Mouse (Mus musculus): ENCODE results near the gene Rasl12. TPM values are rescaled to one million over a fixed set of nuclear protein-coding genes. Genes with fewer than 3 reads are reported as not detected.

The Rasl12 gene
- polyA plus RNA-seq, 1 experiment from 2014 or later: 0.08 TPM

DNA sequence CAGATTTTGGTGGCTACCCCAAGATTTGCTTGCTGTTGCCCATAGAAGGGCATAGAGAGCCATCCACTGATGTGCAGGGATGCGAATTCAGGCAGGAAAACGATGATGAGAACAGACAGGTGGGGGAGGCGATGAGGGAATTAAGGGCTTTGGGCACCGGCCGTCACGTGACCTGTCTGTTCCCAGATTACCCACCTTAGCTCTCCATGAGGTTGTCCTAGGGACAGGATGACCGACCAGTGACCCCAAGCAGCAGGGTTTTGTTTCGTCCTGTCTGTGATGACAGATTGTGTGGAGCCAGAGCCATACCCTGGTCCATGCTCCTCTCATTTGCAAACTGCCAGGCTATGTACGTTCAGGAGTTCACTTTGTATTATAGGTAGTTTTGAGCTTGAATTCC is 34.6 kb upstream of the Rasl12 start:
- Histone ChIP-seq H3K9ac (replicated peaks) (no peak overlapping the region), H3K9me3 (ENCODE audit: low read length) (no peaks in the 10 kb centered on the region), H3K27me3 (ENCODE audit: insufficient read depth, low read length) (no peaks in the 10 kb centered on the region), H3K36me3 (replicated peaks; ENCODE audit: insufficient read depth, low read length) (peaks cover 24% of the 10 kb centered on the region), H3K27ac (ENCODE audit: low read depth) (no peak overlapping the region), H3K4me3 (ENCODE audit: low read depth, low read length) (no peak overlapping the region), H3K4me1 (ENCODE audit: insufficient read depth) (no peaks in the 10 kb centered on the region), H3K4me2 (ENCODE audit: low read depth, low read length) (no peak overlapping the region)
- no peak for ATAC-seq
- TF ChIP-seq EP300 (IDR thresholded peaks at IDR 0.05; ENCODE audit: low read depth): no peak
- no peak for TF ChIP-seq CTCF (IDR thresholded peaks at IDR 0.05; ENCODE audit: low read depth)
- 77% methylated on average over 9 of the region's 9 CpGs for WGBS (ENCODE audit: insufficient replicate concordance)
- DNase-seq: no peak

- Histone ChIP-seq H3K4me3 (ENCODE audit: low read depth, low read length) (no peak overlapping the region), H3K9ac (replicated peaks) (no peak overlapping the region), H3K27ac (ENCODE audit: low read depth) (no peak overlapping the region), H3K27me3 (ENCODE audit: insufficient read depth, low read length) (no peaks in the 10 kb centered on the region), H3K4me2 (ENCODE audit: low read depth, low read length) (no peak overlapping the region), H3K4me1 (ENCODE audit: insufficient read depth) (no peaks in the 10 kb centered on the region), H3K36me3 (replicated peaks; ENCODE audit: insufficient read depth, low read length) (peaks cover 8% of the 10 kb centered on the region), H3K9me3 (ENCODE audit: low read length) (no peaks in the 10 kb centered on the region)
- TF ChIP-seq EP300 (IDR thresholded peaks at IDR 0.05; ENCODE audit: low read depth): no peak
- TF ChIP-seq CTCF (IDR thresholded peaks at IDR 0.05; ENCODE audit: low read depth): no peak
- no peak for ATAC-seq
- no peak for DNase-seq
- WGBS (ENCODE audit: insufficient replicate concordance): 82% methylated on average over 7 of the region's 7 CpGs
These were observed 32.6 kb upstream of the Rasl12 start for GRCm38 (mm10) chr9:65365721-65366120.

- WGBS (ENCODE audit: insufficient replicate concordance): 78% methylated on average over 24 of the region's 24 CpGs
- ATAC-seq (no peak), DNase-seq (no peak)
- Histone ChIP-seq H3K4me2 (ENCODE audit: low read depth, low read length) (no peak overlapping the region), H3K27me3 (ENCODE audit: insufficient read depth, low read length) (no peaks in the 10 kb centered on the region), H3K9ac (replicated peaks) (no peak overlapping the region), H3K36me3 (replicated peaks; ENCODE audit: insufficient read depth, low read length) (no peaks in the 10 kb centered on the region), H3K4me3 (ENCODE audit: low read depth, low read length) (no peak overlapping the region), H3K4me1 (ENCODE audit: insufficient read depth) (no peaks in the 10 kb centered on the region), H3K27ac (ENCODE audit: low read depth) (no peak overlapping the region), H3K9me3 (ENCODE audit: low read length) (no peaks in the 10 kb centered on the region)
- TF ChIP-seq EP300 (IDR thresholded peaks at IDR 0.05; ENCODE audit: low read depth) (no peak), CTCF (IDR thresholded peaks at IDR 0.05; ENCODE audit: low read depth) (no peak)
These were observed 26.6 kb upstream of the Rasl12 start for GRCm38 (mm10) chr9:65371756-65372155.

- Histone ChIP-seq H3K9ac (replicated peaks) (no peak overlapping the region), H3K4me2 (ENCODE audit: low read depth, low read length) (no peak overlapping the region), H3K9me3 (ENCODE audit: low read length) (no peaks in the 10 kb centered on the region), H3K36me3 (replicated peaks; ENCODE audit: insufficient read depth, low read length) (no peaks in the 10 kb centered on the region), H3K27ac (ENCODE audit: low read depth) (no peak overlapping the region), H3K4me3 (ENCODE audit: low read depth, low read length) (no peak overlapping the region), H3K4me1 (ENCODE audit: insufficient read depth) (no peaks in the 10 kb centered on the region), H3K27me3 (ENCODE audit: insufficient read depth, low read length) (no peaks in the 10 kb centered on the region)
- DNase-seq (peak; percentile 44), ATAC-seq (no peak)
- WGBS (ENCODE audit: insufficient replicate concordance): 58% methylated on average over 4 of the region's 4 CpGs
- TF ChIP-seq EP300 (IDR thresholded peaks at IDR 0.05; ENCODE audit: low read depth) (no peak), CTCF (IDR thresholded peaks at IDR 0.05; ENCODE audit: low read depth) (peak; percentile 68)
These were observed 25.9 kb upstream of the Rasl12 start for GRCm38 (mm10) chr9:65372449-65372848.

- Histone ChIP-seq H3K4me3 (ENCODE audit: low read depth, low read length) (no peak overlapping the region), H3K27ac (ENCODE audit: low read depth) (no peak overlapping the region), H3K9me3 (ENCODE audit: low read length) (no peaks in the 10 kb centered on the region), H3K4me1 (ENCODE audit: insufficient read depth) (no peaks in the 10 kb centered on the region), H3K27me3 (ENCODE audit: insufficient read depth, low read length) (no peaks in the 10 kb centered on the region), H3K9ac (replicated peaks) (no peak overlapping the region), H3K36me3 (replicated peaks; ENCODE audit: insufficient read depth, low read length) (no peaks in the 10 kb centered on the region), H3K4me2 (ENCODE audit: low read depth, low read length) (no peak overlapping the region)
- no peak for TF ChIP-seq EP300 (IDR thresholded peaks at IDR 0.05; ENCODE audit: low read depth)
- DNase-seq (no peak), ATAC-seq (no peak)
- WGBS (ENCODE audit: insufficient replicate concordance): 72% methylated on average over 5 of the region's 5 CpGs
These were observed 23.7 kb upstream of the Rasl12 start for GRCm38 (mm10) chr9:65374468-65375162.

DNA sequence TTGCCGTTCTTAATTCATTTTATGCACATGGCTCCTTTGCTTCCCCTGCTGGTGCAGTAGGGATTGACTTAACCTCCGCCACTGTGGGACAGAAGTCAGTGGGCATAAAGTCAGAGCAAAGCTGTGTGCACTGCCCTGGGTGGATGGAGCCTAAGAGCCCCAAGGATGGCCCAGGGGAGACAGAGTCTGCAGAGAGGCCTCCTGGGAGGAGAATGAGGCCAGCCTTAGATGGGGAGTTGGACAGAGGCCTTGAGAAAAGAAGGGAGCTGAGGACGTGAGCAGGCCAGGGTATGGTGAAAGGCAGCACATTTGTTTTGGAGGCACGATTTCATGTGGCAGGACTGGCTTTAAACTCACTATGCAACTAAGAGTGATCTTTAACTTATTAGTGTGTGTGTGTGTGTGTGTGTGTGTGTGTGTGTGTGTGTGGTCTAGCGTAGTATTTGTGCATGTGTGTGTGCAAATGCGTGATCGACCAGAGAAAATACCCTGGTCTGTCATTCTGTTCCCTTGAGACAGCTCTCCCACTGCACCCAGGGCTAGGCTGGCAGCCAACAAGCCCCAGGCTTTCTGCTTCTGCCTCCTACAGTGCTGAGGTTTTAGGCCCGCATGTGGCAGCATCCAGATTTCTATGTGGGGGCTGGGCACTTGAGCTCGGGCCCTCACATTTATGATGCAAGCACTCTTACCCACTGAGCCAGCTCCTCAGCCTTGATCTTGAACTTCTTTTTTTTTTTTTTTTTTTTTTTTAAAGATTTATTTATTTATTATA is 23.0 kb upstream of the Rasl12 start:
- H3K9me3 ChIP-seq (ENCODE audit: low read length): no peaks in the 10 kb centered on the region
- TF ChIP-seq EP300 (IDR thresholded peaks at IDR 0.05; ENCODE audit: low read depth) (no peak), CTCF (IDR thresholded peaks at IDR 0.05; ENCODE audit: low read depth) (no peak)
- ATAC-seq: no peak
- H3K27ac ChIP-seq (ENCODE audit: low read depth): no peak overlapping the region
- H3K36me3 ChIP-seq (replicated peaks; ENCODE audit: insufficient read depth, low read length): no peaks in the 10 kb centered on the region
- H3K4me3 ChIP-seq (ENCODE audit: low read depth, low read length): no peak overlapping the region
- no peak for DNase-seq
- 79% methylated on average over 9 of the region's 9 CpGs for WGBS (ENCODE audit: insufficient replicate concordance)
- no peak overlapping the region for H3K9ac ChIP-seq (replicated peaks)
- no peaks in the 10 kb centered on the region for H3K4me1 ChIP-seq (ENCODE audit: insufficient read depth)
- H3K4me2 ChIP-seq (ENCODE audit: low read depth, low read length): no peak overlapping the region
- no peaks in the 10 kb centered on the region for H3K27me3 ChIP-seq (ENCODE audit: insufficient read depth, low read length)
